Mouse (Mus musculus) ES-E14 (cell line): ENCODE data around the gene Gm15557. TPM values are rescaled to one million over a fixed set of nuclear protein-coding genes. Genes with fewer than 3 reads are reported as not detected.

ENCODE experiments used
- DNase-seq: peaks from one replicate; pipeline ENCODE4 v3.0.0-alpha.2; 2013; ENCODE audit warnings: low read depth, low spot score
- H3K27ac ChIP-seq: 2 replicates; pipeline ENCODE4 v1.5.1; 2012; ENCODE audit warnings: low read depth, mild to moderate bottlenecking, low read length, moderate library complexity, mixed read lengths; ENCODE audit not compliant: poor library complexity, insufficient read depth, severe bottlenecking
- H3K36me3 ChIP-seq: 2 replicates; pipeline ENCODE4 v1.6.1; 2012; ENCODE audit warnings: mild to moderate bottlenecking, low read length, moderate library complexity, mixed read lengths; ENCODE audit not compliant: control insufficient read depth, poor library complexity, insufficient read depth, severe bottlenecking
- H3K4me1 ChIP-seq, 2 experiments: fragments of 150-350 bp in 1 of 2; sonication (generic) in 1 of 2; 2 replicates each; pipeline ENCODE4 v1.6.1; 2012; ENCODE audit warnings: low read length in 2 of 2, mild to moderate bottlenecking in 1 of 2, mixed read lengths in 1 of 2; ENCODE audit not compliant: control insufficient read depth in 2 of 2, insufficient read depth in 2 of 2, poor library complexity in 1 of 2
- H3K4me3 ChIP-seq, 2 experiments: fragments of 150-350 bp in 1 of 2; sonication (generic) in 1 of 2; 2 replicates each; pipeline ENCODE4 v1.5.1; 2012; ENCODE audit warnings: low read length in 2 of 2, low read depth in 1 of 2, mild to moderate bottlenecking in 1 of 2, mixed read lengths in 1 of 2; ENCODE audit not compliant: insufficient read depth in 1 of 2, poor library complexity in 1 of 2, severe bottlenecking in 1 of 2
- H3K9ac ChIP-seq: 2 replicates; pipeline ENCODE4 v1.6.1; 2012; ENCODE audit warnings: low read depth, mild to moderate bottlenecking, low read length, mixed read lengths; ENCODE audit not compliant: poor library complexity, insufficient read depth, severe bottlenecking
- H3K9me3 ChIP-seq: fragments of 150-350 bp; sonication (generic); 2 replicates; pipeline ENCODE4 v1.6.1; 2012; ENCODE audit warnings: low read depth, mild to moderate bottlenecking, low read length; ENCODE audit not compliant: control insufficient read depth, insufficient read depth
- CHD2 ChIP-seq: IDR thresholded peaks from 2 replicates; pipeline ENCODE4 v1.6.1; 2014; ENCODE audit warnings: mild to moderate bottlenecking, low read depth, low read length, inconsistent platforms
- HCFC1 ChIP-seq: IDR thresholded peaks from 2 replicates; pipeline ENCODE4 v1.6.1; 2012; ENCODE audit warnings: low read length, inconsistent platforms, borderline replicate concordance; ENCODE audit not compliant: insufficient read depth
- MAFK ChIP-seq: IDR thresholded peaks from 2 replicates; pipeline ENCODE4 v1.6.1; 2014; ENCODE audit warnings: mild to moderate bottlenecking, low read depth, low read length, inconsistent platforms; ENCODE audit not compliant: insufficient read depth
- ZC3H11A ChIP-seq: IDR thresholded peaks from 2 replicates; pipeline ENCODE4 v1.6.1; 2012; ENCODE audit warnings: low read depth, mild to moderate bottlenecking, inconsistent platforms, low read length, borderline replicate concordance
- ZNF384 ChIP-seq: IDR thresholded peaks from 2 replicates; pipeline ENCODE4 v1.6.1; 2012; ENCODE audit warnings: low read depth, low read length, inconsistent platforms
- in situ Hi-C, 2 experiments: fragments of 600-800 bp; cut with MboI; formaldehyde crosslinking; loops; one replicate each; pipeline ENCODE4 v1.15.1; 2025; ENCODE audit warnings: low sequenced_read_pairs in 2 of 2, inconsistent platforms in 1 of 2; ENCODE audit not compliant: unreplicated experiment in 2 of 2
- total RNA-seq: library from RNA; depleted of rRNA; stranded (reverse); fragments of 300-350 nt; gene quantifications from 2 replicates; pipeline ENCODE4 v1.2.3, GENCODE M21; 2012

Gm15557 gene
- total RNA-seq, 1 experiment = not detected

DNA sequence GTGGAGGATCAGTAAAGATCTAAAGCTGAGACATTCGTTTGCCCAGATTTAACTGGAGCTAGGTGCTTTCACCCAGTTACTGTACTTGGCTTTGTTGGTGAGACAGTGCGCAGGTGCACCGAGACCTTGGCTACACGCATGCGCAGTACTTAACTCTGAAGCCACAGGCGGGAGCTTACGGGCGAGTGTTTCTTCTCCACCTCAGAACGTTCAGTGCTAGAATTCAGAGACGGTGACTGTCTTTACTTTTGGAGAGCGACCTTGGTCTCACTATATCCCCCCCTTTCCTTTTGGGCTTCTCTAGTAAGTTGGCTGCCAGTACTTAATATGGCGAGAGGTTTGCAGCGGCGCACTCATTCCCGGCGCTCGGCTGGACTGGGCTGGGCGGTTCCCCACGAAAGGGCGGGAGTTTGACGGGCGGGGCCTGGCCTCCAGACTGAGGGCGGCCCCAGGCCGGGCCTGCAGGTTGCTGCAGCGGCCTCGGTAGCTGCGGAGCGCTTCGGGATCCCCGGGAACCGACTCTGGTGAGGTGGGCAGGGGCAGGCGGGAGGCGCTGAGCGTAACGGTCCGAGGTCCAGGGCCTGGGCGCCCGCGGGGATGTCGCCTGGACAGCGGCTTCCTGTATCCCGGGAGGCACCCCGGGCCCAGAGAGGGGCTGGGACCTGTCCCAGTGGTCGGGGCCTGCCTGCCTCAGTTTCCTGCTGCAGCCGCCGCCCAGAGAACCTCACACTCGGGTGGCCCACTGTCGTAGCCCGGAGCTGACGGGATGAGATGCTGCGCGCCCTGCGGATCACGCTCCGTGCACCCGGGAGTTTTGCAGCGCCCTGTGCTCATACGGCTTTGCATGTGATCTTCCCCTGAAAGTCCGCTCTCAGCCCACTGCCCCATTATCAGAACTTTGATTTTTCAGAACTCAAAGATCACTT is 15.9 kb downstream of the Gm15557 start, which contains the start of gene Cep250:
TSS of gene Cep250 (plus strand) at position 325 of the 926 bp plus-strand sequence.
- H3K9ac ChIP-seq = peak within 1 kb of the TSS; percentile 86
- H3K9me3 ChIP-seq = no peaks in the 10 kb centered on the region
- no peaks in the 10 kb centered on the region for H3K36me3 ChIP-seq
- in situ Hi-C loops = no loop called here
- peak; percentile 85 for DNase-seq
- H3K27ac ChIP-seq = peak within 1 kb of the TSS; percentile 90
- H3K4me1 ChIP-seq = peaks cover 0 to 2% of the 10 kb centered on the region in 2 experiments; a peak in 2 of 4 replicates
- peak within 1 kb of the TSS; percentile 86 for H3K4me3 ChIP-seq
- TF ChIP-seq ZC3H11A (no peak), MAFK (no peak), ZNF384 (no peak), CHD2 (no peak), HCFC1 (peak; percentile 81)

DNA sequence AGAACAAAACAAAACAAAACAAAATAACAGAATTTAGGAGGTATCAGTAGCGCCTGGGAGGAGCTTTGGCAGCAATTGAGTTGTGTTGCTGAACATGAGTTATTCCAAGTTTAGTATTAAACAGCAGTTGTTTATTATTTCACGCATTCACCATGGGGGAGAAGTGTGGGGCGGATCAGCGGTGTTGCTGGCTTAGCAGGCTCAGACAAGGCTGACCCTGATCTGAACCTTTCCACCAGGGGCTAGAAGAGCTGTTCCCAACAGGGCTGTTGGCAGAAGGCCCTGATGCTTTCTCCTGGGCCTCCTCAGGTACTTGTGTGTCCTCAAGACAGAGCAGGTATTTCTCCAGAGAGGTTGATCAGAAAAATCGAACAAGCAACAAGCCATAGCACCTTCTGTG is 19.5 kb downstream of the Gm15557 start:
- Histone ChIP-seq H3K4me1 (peaks cover 0 to 2% of the 10 kb centered on the region in 2 experiments; a peak in 2 of 4 replicates), H3K9me3 (no peaks in the 10 kb centered on the region), H3K4me3 (no peak overlapping the region), H3K36me3 (peaks cover 14% of the 10 kb centered on the region; the same call in 1 of the 2 replicates), H3K27ac (no peak overlapping the region), H3K9ac (no peak overlapping the region)
- in situ Hi-C loops = no loop called here
- DNase-seq = no peak
- TF ChIP-seq HCFC1 = no peak
- TF ChIP-seq MAFK = no peak
- TF ChIP-seq ZNF384 = no peak
- no peak for TF ChIP-seq ZC3H11A
- no peak for TF ChIP-seq CHD2

DNA sequence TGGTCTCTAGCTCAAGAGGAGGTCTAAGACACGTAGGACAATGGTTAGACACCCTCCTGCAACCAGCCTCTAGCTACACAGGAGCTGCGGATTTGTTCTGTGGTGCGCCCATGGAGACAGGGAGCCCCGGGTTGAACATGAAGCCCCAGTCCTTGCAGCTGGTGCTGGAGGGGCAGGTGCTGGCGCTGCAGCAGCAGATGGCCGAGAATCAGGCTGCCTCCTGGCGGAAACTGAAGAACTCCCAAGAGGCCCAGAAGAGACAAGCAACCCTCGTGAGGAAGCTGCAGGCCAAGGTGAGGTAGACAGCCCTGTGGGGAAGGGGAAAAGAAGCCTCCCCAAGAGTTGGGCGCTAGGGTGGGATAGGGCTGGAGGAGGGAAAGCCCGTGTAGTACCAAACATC is 21.3 kb downstream of the Gm15557 start:
- H3K9me3 ChIP-seq = no peaks in the 10 kb centered on the region
- no peak overlapping the region for H3K9ac ChIP-seq
- TF ChIP-seq CHD2 (no peak), MAFK (no peak), ZNF384 (no peak), ZC3H11A (no peak), HCFC1 (no peak)
- in situ Hi-C loops = no loop called here
- H3K4me3 ChIP-seq = no peak overlapping the region
- H3K36me3 ChIP-seq = peaks cover 18% of the 10 kb centered on the region; the same call in 1 of the 2 replicates
- H3K27ac ChIP-seq = no peak overlapping the region
- peaks cover 0 to 2% of the 10 kb centered on the region in 2 experiments; a peak in 2 of 4 replicates for H3K4me1 ChIP-seq
- DNase-seq = no peak

DNA sequence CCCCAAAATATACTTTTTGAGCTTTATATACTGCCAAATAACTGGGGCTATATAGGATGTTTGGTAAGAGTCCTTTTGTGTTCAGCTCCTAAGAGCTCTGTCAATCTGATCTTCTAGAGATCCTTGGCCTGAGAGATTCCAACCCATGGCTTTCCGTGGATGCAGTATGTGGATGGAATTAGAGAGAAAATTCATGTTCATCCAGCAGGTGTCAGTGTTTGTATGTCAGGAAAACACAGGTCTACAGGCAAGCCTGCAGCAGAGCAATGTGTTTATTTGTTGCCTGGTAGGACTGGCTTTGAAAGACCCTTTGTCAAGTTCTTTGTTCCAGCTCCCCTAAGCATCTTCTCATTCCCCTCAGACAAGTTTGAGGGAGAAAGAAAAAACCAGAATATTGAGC is 22.5 kb downstream of the Gm15557 start:
- TF ChIP-seq HCFC1 (no peak), ZC3H11A (no peak), MAFK (no peak), ZNF384 (no peak), CHD2 (no peak)
- H3K36me3 ChIP-seq = peaks cover 24% of the 10 kb centered on the region; the same call in 1 of the 2 replicates
- H3K4me1 ChIP-seq = no peaks in the 10 kb centered on the region; a peak in 1 of 4 replicates
- H3K4me3 ChIP-seq = no peak overlapping the region
- H3K9ac ChIP-seq = no peak overlapping the region
- in situ Hi-C loops = no loop called here
- no peak overlapping the region for H3K27ac ChIP-seq
- no peak for DNase-seq
- H3K9me3 ChIP-seq = no peaks in the 10 kb centered on the region
